Comparison of ENCODE assay signal across 8 mouse cellular contexts in genomic region chr5:89839627-89840026, GRCm38 (mm10). TPM values are rescaled to one million over a fixed set of nuclear protein-coding genes. Genes with fewer than 3 reads are reported as not detected.
DNase-seq lines count a peak whose midpoint lies in the region; ATAC-seq and TF ChIP-seq lines count a peak whose summit lies in the region.

No protein-coding gene starts in this region.

- H3K4me1 ChIP-seq in hindbrain, postnatal 0 days (ENCODE audit: insufficient read depth, low read length): peaks cover 7% of the 10 kb centered on the region; the same call in 1 of the 2 replicates
- no peaks in the 10 kb centered on the region; the same call in 1 of the 2 replicates for H3K4me1 ChIP-seq in hindbrain, embryonic 16.5 days (ENCODE audit: control insufficient read depth, insufficient read depth, low read depth, low read length)
- no peaks in the 10 kb centered on the region for H3K4me1 ChIP-seq in stomach, postnatal 0 days (replicated peaks; ENCODE audit: control insufficient read depth, insufficient read depth)

- TF ChIP-seq CTCF in hindbrain, postnatal 0 days (IDR thresholded peaks at IDR 0.05; ENCODE audit: low read depth): peak; percentile 51
- peak; percentile 61 for TF ChIP-seq CTCF in stomach, postnatal 0 days (IDR thresholded peaks at IDR 0.05; ENCODE audit: low read depth)

- H3K27ac ChIP-seq in hindbrain, postnatal 0 days: no peak overlapping the region
- H3K27ac ChIP-seq in hindbrain, embryonic 16.5 days (ENCODE audit: low read depth, low read length): no peak overlapping the region
- no peak overlapping the region for H3K27ac ChIP-seq in stomach, postnatal 0 days (replicated peaks)

- no peak overlapping the region for H3K4me3 ChIP-seq in hindbrain, postnatal 0 days (ENCODE audit: low read length)
- no peak overlapping the region for H3K4me3 ChIP-seq in hindbrain, embryonic 16.5 days (ENCODE audit: low read length)
- no peak overlapping the region for H3K4me3 ChIP-seq in stomach, postnatal 0 days (ENCODE audit: low read depth, low read length)

- H3K9ac ChIP-seq in hindbrain, postnatal 0 days (replicated peaks; ENCODE audit: low read length): no peak overlapping the region
- H3K9ac ChIP-seq in hindbrain, embryonic 16.5 days (ENCODE audit: low read depth, low read length): no peak overlapping the region
- no peak overlapping the region for H3K9ac ChIP-seq in stomach, postnatal 0 days (ENCODE audit: low read length)

- no peaks in the 10 kb centered on the region for H3K27me3 ChIP-seq in hindbrain, postnatal 0 days (ENCODE audit: insufficient read depth, low read length)
- H3K27me3 ChIP-seq in hindbrain, embryonic 16.5 days (replicated peaks; ENCODE audit: control insufficient read depth, insufficient read depth, low read length): no peaks in the 10 kb centered on the region
- H3K27me3 ChIP-seq in stomach, postnatal 0 days (ENCODE audit: control insufficient read depth, insufficient read depth, low read length): no peaks in the 10 kb centered on the region

- WGBS in hindbrain, postnatal 0 days: 76% methylated on average over 4 of the region's 4 CpGs
- 87% methylated on average over 4 of the region's 4 CpGs for WGBS in hindbrain, embryonic 16.5 days
- 52% methylated on average over 4 of the region's 4 CpGs for WGBS in stomach, postnatal 0 days

- H3K4me2 ChIP-seq in hindbrain, postnatal 0 days (ENCODE audit: low read depth, low read length): no peak overlapping the region
- H3K4me2 ChIP-seq in hindbrain, embryonic 16.5 days (ENCODE audit: low read length): no peak overlapping the region
- H3K4me2 ChIP-seq in stomach, postnatal 0 days (replicated peaks; ENCODE audit: low read depth): no peak overlapping the region

- H3K36me3 ChIP-seq in hindbrain, postnatal 0 days (ENCODE audit: insufficient read depth, low read length): no peaks in the 10 kb centered on the region
- H3K36me3 ChIP-seq in hindbrain, embryonic 16.5 days (ENCODE audit: control insufficient read depth, insufficient read depth, low read length): no peaks in the 10 kb centered on the region
- H3K36me3 ChIP-seq in stomach, postnatal 0 days (ENCODE audit: control insufficient read depth, insufficient read depth, low read length): no peaks in the 10 kb centered on the region

- no peak for TF ChIP-seq EP300 in stomach, postnatal 0 days (optimal IDR thresholded peaks at IDR 0.05)

- ATAC-seq in hindbrain, postnatal 0 days: no peak
- no peak for ATAC-seq in hindbrain, embryonic 16.5 days
- ATAC-seq in stomach, postnatal 0 days (ENCODE audit: low FRiP score, low TSS enrichment): no peak
- ATAC-seq in inflammation-experienced regulatory T-cells, adult 6 months: no peak

- H3K9me3 ChIP-seq in hindbrain, postnatal 0 days (ENCODE audit: low read length): no peaks in the 10 kb centered on the region
- no peaks in the 10 kb centered on the region for H3K9me3 ChIP-seq in hindbrain, embryonic 16.5 days (ENCODE audit: control insufficient read depth, low read length)
- H3K9me3 ChIP-seq in stomach, postnatal 0 days (ENCODE audit: control insufficient read depth, low read length): no peaks in the 10 kb centered on the region

- DNase-seq in hindbrain, postnatal 0 days (ENCODE audit: low spot score): no peak
- peak; percentile 30 for DNase-seq in Muller cell, postnatal 12 days (ENCODE audit: inconsistent ontology term)
- peak; percentile 12 for DNase-seq in cerebellum, adult 9-11 months
- DNase-seq in kidney, postnatal 4 days: peak; percentile 41 to 46
- no peak for DNase-seq in stomach, postnatal 0 days (ENCODE audit: low spot score)
- DNase-seq in spleen, postnatal 36 days (ENCODE audit: low spot score in 2 of 2): no peak

RNA-seq across cellular contexts. Expression of gene Adamts3, which starts 43.5 kb away (rescaled TPM):
- total RNA-seq in hindbrain, postnatal 0 days (2014; rRNA removed): 18.9 and 19.2 TPM in 2 replicates
- 3.3 and 3.7 TPM in 2 replicates for polyA plus RNA-seq in hindbrain, postnatal 0 days (2015; fragmentation: Nextera tagmentation; extraction: Ambion mirVana)
- 3.9 and 4.4 TPM in 2 replicates for polyA plus RNA-seq in hindbrain, embryonic 16.5 days (2015; fragmentation: Nextera tagmentation; extraction: Ambion mirVana)
- 0.52 and 0.54 TPM in 2 replicates for polyA plus RNA-seq in stomach, postnatal 0 days (2015; fragmentation: Nextera tagmentation; extraction: Ambion mirVana)
- under 1 TPM in 1 of 3 experiments, not detected in 2; 0.08 TPM for polyA plus RNA-seq in inflammation-experienced regulatory T-cells, adult 6 months (2017; shearing (Covaris generic))

Comparison
In these comparisons a context has a peak if more than half of its experiments do, and no peak if none do; other contexts are left out.
1. DNase-seq: peak in Muller cell, postnatal 12 days (single experiment), cerebellum, adult 9-11 months (single experiment) and kidney, postnatal 4 days (2 of 2); none in hindbrain, postnatal 0 days (single experiment), stomach, postnatal 0 days (single experiment) and spleen, postnatal 36 days (0 of 2).